Mouse (Mus musculus): Measurements from ENCODE around the gene Jazf1.

Gene Jazf1

GRCm38 (mm10) chr6:53067989-53068874 lies at the start of gene Jazf1:
Gene Jazf1 (minus strand): TSS chr6:53068631.
- no peak for DNase-seq (ENCODE audit: low read depth, low spot score)

GRCm38 (mm10) chr6:53117855-53118254 lies 49.4 kb upstream of the Jazf1 start:
- DNase-seq (ENCODE audit: low read depth, low spot score), result no peak

- DNase-seq (ENCODE audit: low read depth, low spot score), result no peak
These were observed 18.4 kb upstream of the Jazf1 start for GRCm38 (mm10) chr6:53086879-53087278.

- no peak for DNase-seq (ENCODE audit: low read depth, low spot score)
These were observed 12.8 kb upstream of the Jazf1 start for GRCm38 (mm10) chr6:53081241-53081640.

GRCm38 (mm10) chr6:53078671-53079070 lies 10.2 kb upstream of the Jazf1 start:
- peak; percentile 20 for DNase-seq (ENCODE audit: low read depth, low spot score)

- no peak for DNase-seq (ENCODE audit: low read depth, low spot score)
These were observed 3.3 kb upstream of the Jazf1 start for GRCm38 (mm10) chr6:53071732-53072131.

GRCm38 (mm10) chr6:53069976-53070575 lies 1.6 kb upstream of the Jazf1 start:
- DNase-seq (ENCODE audit: low read depth, low spot score), result no peak

- no peak for DNase-seq (ENCODE audit: low read depth, low spot score)
These were observed 396 bp upstream of the Jazf1 start for GRCm38 (mm10) chr6:53068875-53069178.

- no peak for DNase-seq (ENCODE audit: low read depth, low spot score)
These were observed 914 bp downstream of the Jazf1 start for GRCm38 (mm10) chr6:53067446-53067988.

GRCm38 (mm10) chr6:53066978-53067377 lies 1.5 kb downstream of the Jazf1 start:
- DNase-seq (ENCODE audit: low read depth, low spot score), result no peak

- DNase-seq (ENCODE audit: low read depth, low spot score), result no peak
These were observed 4.4 kb downstream of the Jazf1 start for GRCm38 (mm10) chr6:53064070-53064469.

- no peak for DNase-seq (ENCODE audit: low read depth, low spot score)
These were observed 13.5 kb downstream of the Jazf1 start for GRCm38 (mm10) chr6:53054909-53055308.

- no peak for DNase-seq (ENCODE audit: low read depth, low spot score)
These were observed 22.9 kb downstream of the Jazf1 start for GRCm38 (mm10) chr6:53045501-53045900.

- DNase-seq (ENCODE audit: low read depth, low spot score), result no peak
These were observed 30.3 kb downstream of the Jazf1 start for GRCm38 (mm10) chr6:53038176-53038575.

- no peak for DNase-seq (ENCODE audit: low read depth, low spot score)
These were observed 33.9 kb downstream of the Jazf1 start for GRCm38 (mm10) chr6:53034362-53035011.

GRCm38 (mm10) chr6:53032730-53033484 lies 35.5 kb downstream of the Jazf1 start:
- DNase-seq (ENCODE audit: low read depth, low spot score), result no peak

GRCm38 (mm10) chr6:53022069-53022468 lies 46.4 kb downstream of the Jazf1 start:
- no peak for DNase-seq (ENCODE audit: low read depth, low spot score)

GRCm38 (mm10) chr6:53021081-53021480 lies 47.4 kb downstream of the Jazf1 start:
- no peak for DNase-seq (ENCODE audit: low read depth, low spot score)

- no peak for DNase-seq (ENCODE audit: low read depth, low spot score)
These were observed 50.9 kb downstream of the Jazf1 start for GRCm38 (mm10) chr6:53017357-53018205.

Data from skeletal muscle tissue, adult 2 months (tissue).